In the genomic region with DNA sequence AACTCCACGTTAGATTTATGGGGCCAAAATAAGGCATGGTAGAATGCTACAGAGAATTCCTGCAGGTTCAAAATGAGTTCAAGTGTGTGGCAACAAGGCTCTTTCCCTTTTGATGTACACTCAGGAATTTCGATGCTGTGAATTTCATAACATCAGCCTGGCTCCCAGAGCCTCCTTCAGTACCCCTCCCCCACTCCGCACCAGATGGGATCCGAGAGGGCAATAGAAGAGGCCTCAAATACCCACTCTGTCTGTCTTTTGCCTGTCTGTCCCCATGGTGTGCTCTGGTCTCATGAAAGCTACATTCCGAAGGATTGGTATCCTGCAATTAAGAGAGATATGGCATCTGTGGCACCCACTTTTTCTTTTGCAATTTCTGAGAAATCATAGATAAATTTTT, we compare ENCODE assay signal across 28 mouse cellular contexts.
A peak's percentile ranks its signal among the peaks of the same experiment; 100 is the strongest.
DNase-seq lines count a peak whose midpoint lies in the region; ATAC-seq lines count a peak whose summit lies in the region.
"Had no signal": no experiment of that assay in that cellular context is flagged by ENCODE, and none has a peak within 500 bp of the region (broad histone marks: within the 10 kb centered on the region; RNA-seq: fewer than 3 reads in every experiment).

No protein-coding gene starts in this region.

- no peak overlapping the region for H3K9ac ChIP-seq in hindbrain, embryonic 12.5 days
- H3K9ac ChIP-seq in neural tube, embryonic 15.5 days (replicated peaks): no peak overlapping the region
- H3K9ac ChIP-seq in embryonic facial prominence, embryonic 14.5 days (ENCODE audit: low read depth, low read length): no peak overlapping the region
- H3K9ac ChIP-seq: embryonic facial prominence, embryonic 13.5 days; forebrain, embryonic 13.5 days; heart, embryonic 12.5 days; hindbrain, embryonic 13.5 days; limb, embryonic 15.5 days; liver, embryonic 14.5 days; midbrain, embryonic 15.5 days had no signal

- no peak overlapping the region for H3K27ac ChIP-seq in hindbrain, embryonic 10.5 days
- no peak overlapping the region for H3K27ac ChIP-seq in hindbrain, embryonic 12.5 days
- no peak overlapping the region for H3K27ac ChIP-seq in neural tube, embryonic 15.5 days (replicated peaks)
- H3K27ac ChIP-seq in embryonic facial prominence, embryonic 14.5 days (replicated peaks; ENCODE audit: low read depth, low read length): no peak overlapping the region
- H3K27ac ChIP-seq: embryonic facial prominence, embryonic 13.5 days; forebrain, embryonic 13.5 days; gastrocnemius, adult 2 months; hindbrain, embryonic 13.5 days; left cerebral cortex, adult 2 months; limb, embryonic 15.5 days; liver, embryonic 14.5 days; midbrain, embryonic 15.5 days had no signal

- H3K27me3 ChIP-seq in hindbrain, embryonic 10.5 days (ENCODE audit: insufficient read depth, poor library complexity, severe bottlenecking): peaks cover 14% of the 10 kb centered on the region
- no peaks in the 10 kb centered on the region for H3K27me3 ChIP-seq in hindbrain, embryonic 12.5 days
- no peaks in the 10 kb centered on the region for H3K27me3 ChIP-seq in neural tube, embryonic 15.5 days (replicated peaks)
- 0 out of 2 replicates have a peak, but pooled peaks cover 5% of the 10 kb centered on the region for H3K27me3 ChIP-seq in embryonic facial prominence, embryonic 14.5 days (replicated peaks; ENCODE audit: control insufficient read depth, insufficient read depth, low read length)
- H3K27me3 ChIP-seq: CH12.LX; hindbrain, embryonic 13.5 days; midbrain, embryonic 15.5 days had no signal

- 69% methylated on average over 5 of the region's 5 CpGs for WGBS in hindbrain, embryonic 10.5 days
- 53% methylated on average over 5 of the region's 5 CpGs for WGBS in hindbrain, embryonic 12.5 days
- 47% methylated on average over 5 of the region's 5 CpGs for WGBS in neural tube, embryonic 15.5 days
- 33% methylated on average over 5 of the region's 5 CpGs for WGBS in embryonic facial prominence, embryonic 14.5 days

- DNase-seq in hindbrain, embryonic 10.5 days (ENCODE audit: low spot score): peak; percentile 43
- peak; percentile 59 for DNase-seq in neural tube, embryonic 10.5 days (ENCODE audit: extremely low spot score, low spot score)
- DNase-seq in embryonic facial prominence, embryonic 14.5 days (ENCODE audit: low spot score): peak; percentile 23
- DNase-seq in gastrocnemius, postnatal 10 days: no peak
- DNase-seq: adrenal gland, postnatal 10 days; B cell, adult 2 months; cerebellum, adult 18-20 months; cerebellum, postnatal 25 days; gastrocnemius, adult 2 months; heart, postnatal 10 days; kidney, adult 18-20 months; right cerebral cortex, postnatal 14 days had no signal

- no peaks in the 10 kb centered on the region for H3K9me3 ChIP-seq in hindbrain, embryonic 10.5 days
- H3K9me3 ChIP-seq in hindbrain, embryonic 12.5 days (replicated peaks): no peaks in the 10 kb centered on the region
- no peaks in the 10 kb centered on the region for H3K9me3 ChIP-seq in neural tube, embryonic 15.5 days (replicated peaks)
- H3K9me3 ChIP-seq in embryonic facial prominence, embryonic 14.5 days (ENCODE audit: control insufficient read depth, low read length): no peaks in the 10 kb centered on the region
- H3K9me3 ChIP-seq: embryonic facial prominence, embryonic 13.5 days; forebrain, embryonic 13.5 days; heart, embryonic 12.5 days; hindbrain, embryonic 13.5 days; limb, embryonic 15.5 days; midbrain, embryonic 15.5 days had no signal

- H3K4me1 ChIP-seq in hindbrain, embryonic 10.5 days (replicated peaks): peaks cover 7% of the 10 kb centered on the region; the same call in 1 of the 2 replicates
- H3K4me1 ChIP-seq in hindbrain, embryonic 12.5 days: peaks cover 2% of the 10 kb centered on the region; the same call in 1 of the 2 replicates
- peaks cover 15% of the 10 kb centered on the region for H3K4me1 ChIP-seq in neural tube, embryonic 15.5 days
- peaks cover under 1% of the 10 kb centered on the region; the same call in 1 of the 2 replicates for H3K4me1 ChIP-seq in embryonic facial prominence, embryonic 14.5 days (ENCODE audit: control insufficient read depth, insufficient read depth, low read length)
- H3K4me1 ChIP-seq: heart, embryonic 12.5 days; megakaryocyte, embryonic 14.5 days had no signal

- no peak overlapping the region for H3K4me3 ChIP-seq in hindbrain, embryonic 10.5 days
- H3K4me3 ChIP-seq in hindbrain, embryonic 12.5 days: no peak overlapping the region
- no peak overlapping the region for H3K4me3 ChIP-seq in neural tube, embryonic 15.5 days (replicated peaks)
- no peak overlapping the region for H3K4me3 ChIP-seq in embryonic facial prominence, embryonic 14.5 days (ENCODE audit: low read depth, low read length)
- H3K4me3 ChIP-seq: embryonic facial prominence, embryonic 13.5 days; forebrain, embryonic 13.5 days; gastrocnemius, adult 2 months; heart, embryonic 12.5 days; hindbrain, embryonic 13.5 days; left cerebral cortex, adult 2 months; limb, embryonic 15.5 days; megakaryocyte, embryonic 14.5 days; midbrain, embryonic 15.5 days; myocyte had no signal

- no peak for ATAC-seq in hindbrain, embryonic 12.5 days (ENCODE audit: low FRiP score)
- no peak for ATAC-seq in neural tube, embryonic 15.5 days (ENCODE audit: low FRiP score)
- ATAC-seq in embryonic facial prominence, embryonic 14.5 days (ENCODE audit: low read depth): no peak
- no peak for ATAC-seq in frontal cortex, adult (ENCODE audit: low TSS enrichment)
- ATAC-seq: forebrain, embryonic 13.5 days; inflammation-experienced regulatory T-cells, adult 6 months; midbrain, embryonic 15.5 days had no signal

- H3K36me3 ChIP-seq in hindbrain, embryonic 10.5 days: no peaks in the 10 kb centered on the region
- no peaks in the 10 kb centered on the region for H3K36me3 ChIP-seq in hindbrain, embryonic 12.5 days
- no peaks in the 10 kb centered on the region for H3K36me3 ChIP-seq in neural tube, embryonic 15.5 days
- no peaks in the 10 kb centered on the region for H3K36me3 ChIP-seq in embryonic facial prominence, embryonic 14.5 days (ENCODE audit: control insufficient read depth, insufficient read depth, low read length)
- H3K36me3 ChIP-seq: embryonic facial prominence, embryonic 13.5 days; G1E; heart, embryonic 12.5 days; hindbrain, embryonic 13.5 days; limb, embryonic 15.5 days; midbrain, embryonic 15.5 days had no signal

- H3K4me2 ChIP-seq in hindbrain, embryonic 12.5 days (replicated peaks): no peak overlapping the region
- H3K4me2 ChIP-seq in neural tube, embryonic 15.5 days: no peak overlapping the region
- H3K4me2 ChIP-seq in embryonic facial prominence, embryonic 14.5 days (ENCODE audit: low read depth, low read length): no peak overlapping the region
- H3K4me2 ChIP-seq: embryonic facial prominence, embryonic 13.5 days; forebrain, embryonic 13.5 days; heart, embryonic 12.5 days; hindbrain, embryonic 13.5 days; limb, embryonic 15.5 days; midbrain, embryonic 15.5 days had no signal
